8 mouse cellular contexts compared by ENCODE assay signal in the genomic region with DNA sequence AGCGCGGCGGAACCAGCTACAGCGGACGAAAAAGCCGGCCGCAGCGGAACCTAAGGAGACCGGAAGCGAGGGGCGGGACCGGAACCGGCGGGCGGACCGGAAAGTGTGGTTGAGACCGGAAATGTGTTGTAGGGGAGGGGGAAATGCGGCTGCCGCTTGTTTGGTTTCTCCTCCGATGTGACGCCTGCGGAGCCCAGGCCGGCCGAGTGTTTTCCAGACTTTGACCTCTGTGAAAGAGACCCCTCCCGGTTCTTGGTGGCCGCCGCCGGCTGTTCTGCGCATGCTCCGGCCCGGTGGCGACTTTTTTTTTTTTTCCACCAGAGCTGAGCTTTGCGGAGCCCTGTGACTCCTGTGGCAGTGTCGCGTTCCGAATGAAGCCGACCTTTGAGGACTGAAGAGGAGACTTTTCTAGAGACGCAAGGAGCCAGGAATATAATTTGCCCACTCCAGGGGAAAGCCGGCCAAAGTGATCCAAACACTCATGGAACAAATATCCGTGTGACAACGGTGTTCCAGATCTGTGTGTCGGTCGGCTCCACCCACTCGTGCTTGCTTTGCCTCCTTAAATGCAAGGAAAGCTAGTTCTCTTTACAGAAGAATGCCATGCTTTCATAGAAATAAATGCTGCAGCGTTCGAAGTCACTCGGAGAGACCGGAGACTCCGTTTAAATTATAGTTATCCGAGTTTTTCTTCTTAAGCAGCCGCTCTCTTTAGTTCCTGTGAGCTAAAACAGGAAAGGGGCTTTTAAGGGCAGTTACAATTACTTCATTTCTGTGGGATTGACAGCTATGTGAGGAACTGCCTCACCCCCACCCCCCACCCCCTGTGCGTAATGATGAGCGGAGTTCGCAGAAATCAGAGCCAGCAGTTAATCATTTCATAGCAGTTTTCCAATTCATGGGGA. TPM values are rescaled to one million over a fixed set of nuclear protein-coding genes. Genes with fewer than 3 reads are reported as not detected.
DNase-seq lines count a peak whose midpoint lies in the region; ATAC-seq and TF ChIP-seq lines count a peak whose summit lies in the region.

Ublcp1 (minus strand) TSS at position 67 of the 905 bp plus-strand sequence.

- ATAC-seq in hematopoietic stem cell, adult 5-6 weeks (replicated peaks in 1 of 2; ENCODE audit: insufficient read depth in 1 of 2, low FRiP score in 2 of 2, low TSS enrichment in 1 of 2, low read depth in 1 of 2, poor library complexity in 2 of 2, severe bottlenecking in 2 of 2), result peak; percentile 79 to 80
- peak; percentile 96 for ATAC-seq in lung, embryonic 16.5 days (ENCODE audit: low read depth)

- no peak for TF ChIP-seq CTCF in MEL (IDR thresholded peaks at IDR 0.05 in 2 of 3, conservative IDR thresholded peaks at IDR 0.05 in 1 of 3; ENCODE audit: control insufficient read depth in 1 of 3, insufficient read depth in 1 of 3, low read depth in 2 of 3, low read length in 3 of 3, poor library complexity in 1 of 3, severe bottlenecking in 1 of 3)
- TF ChIP-seq CTCF in cerebellum, adult 2 months (IDR thresholded peaks at IDR 0.05; ENCODE audit: borderline replicate concordance, insufficient read depth, low read depth, low read length), result no peak

- DNase-seq in MEL (ENCODE audit: low read depth, low spot score), result peak; percentile 97
- DNase-seq in cerebellum, adult 2 months, result peak; percentile 94
- DNase-seq in forelimb bud, embryonic 11.5 days (ENCODE audit: low read depth, low spot score), result peak; percentile 93
- DNase-seq in layer of hippocampus, adult 9-10 months (ENCODE audit: low spot score), result peak; percentile 68
- peak; percentile 84 for DNase-seq in ovary, postnatal 10 days (ENCODE audit: low spot score)
- DNase-seq in thymus, postnatal 10 days (ENCODE audit: low spot score in 2 of 2), result peak; percentile 88 to 91

- peak within 1 kb of the TSS; percentile 91 for H3K9ac ChIP-seq in MEL (ENCODE audit: control insufficient read depth, low read depth, low read length, poor library complexity, severe bottlenecking)
- peak within 1 kb of the TSS; percentile 89 for H3K9ac ChIP-seq in lung, embryonic 16.5 days (ENCODE audit: low read length)

- peak within 1 kb of the TSS; percentile 75 for H3K4me2 ChIP-seq in lung, embryonic 16.5 days (ENCODE audit: low read depth, low read length)

- peaks cover 0 to 28% of the 10 kb centered on the region in 2 experiments; a peak in 2 of 4 replicates for H3K36me3 ChIP-seq in MEL (ENCODE audit: control insufficient read depth in 1 of 2, insufficient read depth in 2 of 2, low read length in 2 of 2)
- no peaks in the 10 kb centered on the region for H3K36me3 ChIP-seq in lung, embryonic 16.5 days (ENCODE audit: control insufficient read depth, insufficient read depth, low read length)

- TF ChIP-seq RAD21 in MEL (IDR thresholded peaks at IDR 0.05; ENCODE audit: low read depth, low read length), result no peak

- no peaks in the 10 kb centered on the region for H3K9me3 ChIP-seq in MEL (replicated peaks; ENCODE audit: insufficient read depth, low read length)
- no peaks in the 10 kb centered on the region for H3K9me3 ChIP-seq in lung, embryonic 16.5 days (ENCODE audit: control insufficient read depth, low read length)

- peak within 1 kb of the TSS; percentile 93 for H3K27ac ChIP-seq in MEL (ENCODE audit: control insufficient read depth, low read depth, low read length)
- H3K27ac ChIP-seq in cerebellum, adult 2 months (ENCODE audit: insufficient read depth, low read length), result peak within 1 kb of the TSS; percentile 73
- peak within 1 kb of the TSS; percentile 95 for H3K27ac ChIP-seq in lung, embryonic 16.5 days (ENCODE audit: low read length)

- H3K4me1 ChIP-seq in MEL (ENCODE audit: control insufficient read depth in 1 of 2, insufficient read depth in 2 of 2, low read length in 2 of 2), result peaks cover 3 to 19% of the 10 kb centered on the region in 2 experiments; a peak in 3 of 4 replicates
- H3K4me1 ChIP-seq in cerebellum, adult 2 months (ENCODE audit: control insufficient read depth, insufficient read depth, low read length), result no peaks in the 10 kb centered on the region
- H3K4me1 ChIP-seq in lung, embryonic 16.5 days (replicated peaks; ENCODE audit: control insufficient read depth, insufficient read depth, low read length), result peaks cover 10% of the 10 kb centered on the region

- TF ChIP-seq EP300 in MEL (IDR thresholded peaks at IDR 0.05; ENCODE audit: low read depth in 1 of 2, low read length in 2 of 2), result peak; percentile 19 to 68; a peak in 2 of 4 replicates

- WGBS in cerebellum, adult 2 months, result under 1% methylated on average over 54 of the region's 54 CpGs
- WGBS in lung, embryonic 16.5 days, result under 1% methylated on average over 54 of the region's 54 CpGs

- peak within 1 kb of the TSS; percentile 64 to 86 for H3K4me3 ChIP-seq in MEL (ENCODE audit: control insufficient read depth in 1 of 2, insufficient read depth in 1 of 2, low read depth in 2 of 2, low read length in 2 of 2)
- peak within 1 kb of the TSS; percentile 62 for H3K4me3 ChIP-seq in cerebellum, adult 2 months (replicated peaks; ENCODE audit: insufficient read depth, low read depth, low read length)
- H3K4me3 ChIP-seq in lung, embryonic 16.5 days (ENCODE audit: low read length), result peak within 1 kb of the TSS; percentile 97

- peaks cover 5% of the 10 kb centered on the region; the same call in 1 of the 2 replicates for H3K79me2 ChIP-seq in MEL (ENCODE audit: control insufficient read depth, insufficient read depth, low read length, poor library complexity)

- H3K27me3 ChIP-seq in MEL (ENCODE audit: control insufficient read depth in 1 of 2, insufficient read depth in 2 of 2, low read length in 2 of 2), result no peaks in the 10 kb centered on the region
- H3K27me3 ChIP-seq in cerebellum, adult 2 months (ENCODE audit: control insufficient read depth, insufficient read depth, low read length), result no peaks in the 10 kb centered on the region
- H3K27me3 ChIP-seq in lung, embryonic 16.5 days (ENCODE audit: control insufficient read depth, insufficient read depth, low read depth, low read length), result no peaks in the 10 kb centered on the region

- TF ChIP-seq POLR2A in MEL (IDR thresholded peaks at IDR 0.05; ENCODE audit: control insufficient read depth in 1 of 2, insufficient read depth in 1 of 2, low read depth in 1 of 2, low read length in 2 of 2, poor library complexity in 1 of 2), result peak in 1 of 2 experiments; percentile 86; a peak in 3 of 4 replicates
- TF ChIP-seq POLR2A in cerebellum, adult 2 months (IDR thresholded peaks at IDR 0.05; ENCODE audit: borderline replicate concordance, insufficient read depth, low read length), result peak; percentile 70; the same call in 1 of the 2 replicates

TF ChIP-seq in MEL, 35 proteins besides CTCF, POLR2A, EP300 and RAD21 (continues in another document):
- no peak for TF ChIP-seq ZC3H11A (IDR thresholded peaks at IDR 0.05; ENCODE audit: low read depth, low read length)
- peak; percentile 77 for TF ChIP-seq NRF1 (IDR thresholded peaks at IDR 0.05; ENCODE audit: insufficient read depth, low read depth, low read length, poor library complexity, severe bottlenecking)
- TF ChIP-seq MYB (IDR thresholded peaks at IDR 0.05; ENCODE audit: low read depth, low read length), result peak; percentile 16; the same call in 1 of the 2 replicates
- no peak for TF ChIP-seq POLR2AphosphoS5 (IDR thresholded peaks at IDR 0.05; ENCODE audit: borderline replicate concordance, low read depth, low read length)
- TF ChIP-seq POLR2AphosphoS2 (IDR thresholded peaks at IDR 0.05; ENCODE audit: low read length), result peak; percentile 81; the same call in 1 of the 2 replicates
- TF ChIP-seq UBTF (IDR thresholded peaks at IDR 0.05; ENCODE audit: borderline replicate concordance, insufficient read depth, low read depth, low read length), result peak; percentile 62; the same call in 1 of the 2 replicates
- TF ChIP-seq SIN3A (IDR thresholded peaks at IDR 0.05; ENCODE audit: low read length), result peak; percentile 75
- TF ChIP-seq TAL1 (IDR thresholded peaks at IDR 0.05; ENCODE audit: low read length), result no peak
- no peak for TF ChIP-seq USF2 (IDR thresholded peaks at IDR 0.05; ENCODE audit: borderline replicate concordance in 1 of 2, insufficient read depth in 1 of 2, low read depth in 1 of 2, low read length in 2 of 2)
- TF ChIP-seq ZMIZ1 (IDR thresholded peaks at IDR 0.05; ENCODE audit: low read depth, low read length), result peak; percentile 77
- TF ChIP-seq CHD1 (IDR thresholded peaks at IDR 0.05; ENCODE audit: low read depth, low read length), result no peak; the same call in 1 of the 2 replicates
- peak; percentile 95 for TF ChIP-seq ZNF384 (IDR thresholded peaks at IDR 0.05; ENCODE audit: low read depth, low read length)
- TF ChIP-seq ZKSCAN1 (IDR thresholded peaks at IDR 0.05; ENCODE audit: low read depth, low read length), result 0 out of 2 replicates have a peak, but pooled peaks have one; percentile 44
- no peak for TF ChIP-seq CHD2 (IDR thresholded peaks at IDR 0.05; ENCODE audit: low read length)
- TF ChIP-seq TCF12 (IDR thresholded peaks at IDR 0.05; ENCODE audit: low read depth, low read length), result peak; percentile 72
- 0 out of 2 replicates have a peak, but pooled peaks have one; percentile 59 for TF ChIP-seq MEF2A (IDR thresholded peaks at IDR 0.05; ENCODE audit: extremely low read depth, insufficient replicate concordance, low read depth, low read length, poor library complexity, severe bottlenecking)
- TF ChIP-seq HCFC1 (IDR thresholded peaks at IDR 0.05; ENCODE audit: low read depth, low read length), result peak; percentile 90
- peak; percentile 91 for TF ChIP-seq NELFE (IDR thresholded peaks at IDR 0.05; ENCODE audit: low read depth, low read length)
- peak; percentile 74 for TF ChIP-seq MAX (IDR thresholded peaks at IDR 0.05; ENCODE audit: low read length)
- TF ChIP-seq BHLHE40 (IDR thresholded peaks at IDR 0.05; ENCODE audit: borderline replicate concordance, low read depth, low read length), result no peak
- peak; percentile 68; the same call in 1 of the 2 replicates for TF ChIP-seq E2F4 (IDR thresholded peaks at IDR 0.05; ENCODE audit: borderline replicate concordance, low read depth, low read length)
- TF ChIP-seq USF1 (IDR thresholded peaks at IDR 0.05; ENCODE audit: low read depth, low read length), result peak; percentile 43; the same call in 1 of the 2 replicates
- no peak for TF ChIP-seq JUND (IDR thresholded peaks at IDR 0.05; ENCODE audit: low read depth, low read length)
- TF ChIP-seq GABPA (IDR thresholded peaks at IDR 0.05; ENCODE audit: low read depth, low read length), result no peak
- peak; percentile 84 for TF ChIP-seq MAZ (IDR thresholded peaks at IDR 0.05; ENCODE audit: low read depth, low read length)

RNA-seq across cellular contexts. Expression of gene Ublcp1, which starts in this region (rescaled TPM):
- 18.8 and 21.1 TPM in 2 replicates for total RNA-seq in MEL (2012; rRNA removed)
- 10 to 100 TPM in 1 of 2 experiments, not detected in 1; 22.2 TPM for polyA plus RNA-seq in MEL (2012; ENCODE audit: insufficient read depth in 1 of 2, insufficient read length in 2 of 2, low read depth in 1 of 2, low replicate concordance in 2 of 2, missing spikeins in 1 of 2)
- 99.6 and 111 TPM in 2 replicates for polyA plus RNA-seq in cerebellum, adult 2 months (2012; rRNA removed)
- total RNA-seq in hematopoietic stem cell, adult 5-6 weeks (2017), result 11.6 and 13.4 TPM in 2 replicates
- polyA plus RNA-seq in lung, embryonic 16.5 days (2015; fragmentation: Nextera tagmentation; extraction: Ambion mirVana), result 56.2 and 59.9 TPM in 2 replicates

Comparison
In these comparisons a context has a peak if more than half of its experiments do, and no peak if none do; other contexts are left out.
1. Peak in every context shown above with its lines: DNase-seq, ATAC-seq, H3K4me3 ChIP-seq and H3K27ac ChIP-seq.